Mouse (Mus musculus): ENCODE measurements around the gene Naxd. TPM values are rescaled to one million over a fixed set of nuclear protein-coding genes. Genes with fewer than 3 reads are reported as not detected.

Gene Naxd
- total RNA-seq, 2 experiments from 2014 or later = 12.9 to 42.8 TPM

DNA sequence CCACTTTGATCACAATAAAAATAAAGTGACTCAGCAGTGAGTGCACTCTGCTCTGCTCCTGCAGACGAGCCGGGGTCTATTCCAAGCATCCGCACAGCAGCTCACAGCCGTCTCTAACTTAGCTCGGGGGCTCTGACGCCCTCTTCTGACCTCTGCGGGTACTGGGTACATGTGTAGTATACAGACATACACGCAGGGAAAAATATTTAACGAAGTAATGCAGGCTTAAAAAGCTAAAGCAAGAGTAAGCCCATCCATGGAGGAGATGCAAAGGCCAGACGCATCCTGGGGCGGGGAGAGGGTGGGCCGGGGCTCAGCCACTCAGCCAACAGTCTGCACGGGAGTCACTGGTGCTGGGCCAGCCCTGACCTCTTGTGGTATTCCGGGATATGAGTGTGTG lies 8.8 kb downstream of the Naxd start:
- no peak for ATAC-seq (replicated peaks; ENCODE audit: low FRiP score, poor library complexity, severe bottlenecking)

DNA sequence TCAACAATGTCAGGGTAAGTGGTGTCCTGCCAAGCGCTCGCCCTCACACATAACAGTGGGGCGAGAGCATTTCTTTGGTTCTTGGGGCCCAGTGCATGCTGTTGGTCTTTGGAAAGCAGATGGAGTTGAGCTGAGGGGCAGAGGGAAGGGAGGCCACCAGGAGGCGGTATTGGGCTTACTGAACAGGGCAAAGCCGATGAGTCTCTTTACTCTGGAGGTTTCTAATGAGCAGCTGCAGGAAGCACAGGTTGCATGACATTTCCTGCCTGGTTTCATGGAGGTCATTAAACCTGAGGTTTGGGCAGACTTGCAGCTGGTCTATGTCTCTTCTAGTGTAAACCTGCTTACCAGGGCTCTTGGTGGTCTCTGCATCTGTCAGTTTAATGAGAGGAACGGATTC lies 9.5 kb downstream of the Naxd start:
- no peak for ATAC-seq (replicated peaks; ENCODE audit: low FRiP score, poor library complexity, severe bottlenecking)

DNA sequence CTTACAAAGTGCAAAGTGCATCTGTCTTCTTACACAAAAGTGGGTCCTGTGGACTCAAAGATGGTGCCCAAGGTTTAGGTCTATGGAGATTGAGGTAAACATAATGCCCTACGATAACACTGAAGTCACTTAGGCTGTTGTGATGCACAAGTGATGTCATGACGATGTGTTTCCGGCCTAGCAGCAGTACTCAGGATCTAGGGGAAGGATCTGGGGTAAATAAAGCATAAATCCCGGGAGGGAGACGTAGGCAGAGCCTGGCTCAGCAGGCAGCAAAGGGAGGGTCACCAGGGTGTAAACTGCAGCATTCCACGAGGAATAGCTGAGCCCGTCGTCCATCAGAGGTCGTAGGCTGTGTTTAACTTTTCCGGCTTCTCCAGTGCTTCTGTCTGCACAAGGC lies 11.6 kb downstream of the Naxd start:
- no peak for ATAC-seq (replicated peaks; ENCODE audit: low FRiP score, poor library complexity, severe bottlenecking)

DNA sequence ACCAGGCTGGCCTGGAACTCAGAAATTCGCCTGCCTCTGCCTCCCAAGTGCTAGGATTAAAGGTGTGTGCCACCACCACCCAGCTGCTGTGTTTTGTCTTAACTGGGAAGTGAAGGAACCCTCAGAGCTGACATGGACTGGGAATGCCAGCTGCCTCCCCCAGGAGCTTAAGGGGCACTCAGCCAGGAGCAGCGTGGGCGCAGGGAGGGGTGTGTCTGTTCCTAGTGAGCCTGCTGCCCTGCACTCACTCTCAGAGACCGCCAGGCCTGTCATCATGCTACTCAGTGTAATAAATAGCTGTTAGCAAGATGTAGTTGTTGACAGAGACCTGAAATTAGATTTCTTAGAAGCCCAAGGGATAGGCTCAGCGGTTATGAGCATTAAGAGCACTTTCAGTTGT lies 13.7 kb downstream of the Naxd start:
- no peak for ATAC-seq (replicated peaks; ENCODE audit: low FRiP score, poor library complexity, severe bottlenecking)

DNA sequence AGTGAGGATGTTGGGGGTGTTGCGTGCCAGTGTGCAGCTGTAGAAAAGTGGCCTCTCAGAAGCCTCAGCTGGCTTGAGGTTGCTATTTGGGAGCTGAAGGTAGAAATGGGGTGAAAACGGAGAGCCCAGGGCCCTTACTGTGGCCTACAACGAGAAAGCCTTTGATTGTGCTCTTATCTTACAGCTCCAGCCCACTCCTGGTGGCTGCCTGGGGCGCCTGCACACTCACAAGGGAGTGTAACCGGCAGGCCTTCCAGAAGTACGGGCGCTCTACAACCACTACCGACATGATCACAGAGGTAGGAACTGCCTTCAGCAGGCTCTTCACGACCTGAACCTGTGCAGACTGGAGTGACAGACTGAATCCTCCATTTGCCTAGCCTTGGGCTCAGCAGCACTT lies 15.4 kb downstream of the Naxd start:
- ATAC-seq (replicated peaks; ENCODE audit: low FRiP score, poor library complexity, severe bottlenecking) = no peak

DNA sequence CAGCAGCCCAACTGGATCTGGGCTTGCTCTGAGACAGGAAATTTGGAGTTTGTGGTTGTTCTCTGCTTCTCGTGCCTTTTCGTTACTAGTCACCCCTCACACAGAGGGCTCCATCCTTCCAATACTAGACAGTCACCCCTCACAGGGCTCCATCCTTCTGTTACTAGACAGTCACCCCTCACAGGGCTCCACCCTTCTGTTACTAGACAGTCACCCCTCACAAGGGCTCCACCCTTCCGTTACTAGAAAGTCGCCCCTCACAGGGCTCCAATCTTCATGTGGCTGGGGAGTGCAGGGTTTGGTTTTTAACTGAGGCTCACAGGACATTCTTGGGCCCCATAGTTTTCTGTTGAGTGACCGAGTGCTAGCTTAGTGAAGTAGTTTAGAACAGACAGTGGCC lies 15.9 kb downstream of the Naxd start:
- ATAC-seq (replicated peaks; ENCODE audit: low FRiP score, poor library complexity, severe bottlenecking) = no peak

DNA sequence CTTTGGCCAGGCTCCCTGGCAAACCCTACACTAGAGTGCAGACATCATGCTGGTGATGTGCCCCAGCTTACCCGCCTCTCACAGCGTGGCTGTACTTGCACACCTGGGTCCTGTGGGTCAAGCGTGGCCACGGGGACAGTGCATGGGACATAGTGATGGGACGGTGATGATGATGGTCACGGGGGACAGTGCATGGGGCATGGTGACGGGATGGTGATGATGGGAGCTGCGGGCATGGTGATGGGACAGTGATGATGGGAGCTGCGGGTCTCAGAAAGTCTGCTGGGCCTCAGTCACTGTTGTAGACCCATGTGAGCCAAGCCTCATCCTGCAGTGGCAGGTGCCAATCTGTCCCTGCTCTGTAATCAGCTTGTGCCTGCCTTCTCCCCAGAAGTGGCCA lies 19.0 kb downstream of the Naxd start:
- ATAC-seq (replicated peaks; ENCODE audit: low FRiP score, poor library complexity, severe bottlenecking) = no peak

DNA sequence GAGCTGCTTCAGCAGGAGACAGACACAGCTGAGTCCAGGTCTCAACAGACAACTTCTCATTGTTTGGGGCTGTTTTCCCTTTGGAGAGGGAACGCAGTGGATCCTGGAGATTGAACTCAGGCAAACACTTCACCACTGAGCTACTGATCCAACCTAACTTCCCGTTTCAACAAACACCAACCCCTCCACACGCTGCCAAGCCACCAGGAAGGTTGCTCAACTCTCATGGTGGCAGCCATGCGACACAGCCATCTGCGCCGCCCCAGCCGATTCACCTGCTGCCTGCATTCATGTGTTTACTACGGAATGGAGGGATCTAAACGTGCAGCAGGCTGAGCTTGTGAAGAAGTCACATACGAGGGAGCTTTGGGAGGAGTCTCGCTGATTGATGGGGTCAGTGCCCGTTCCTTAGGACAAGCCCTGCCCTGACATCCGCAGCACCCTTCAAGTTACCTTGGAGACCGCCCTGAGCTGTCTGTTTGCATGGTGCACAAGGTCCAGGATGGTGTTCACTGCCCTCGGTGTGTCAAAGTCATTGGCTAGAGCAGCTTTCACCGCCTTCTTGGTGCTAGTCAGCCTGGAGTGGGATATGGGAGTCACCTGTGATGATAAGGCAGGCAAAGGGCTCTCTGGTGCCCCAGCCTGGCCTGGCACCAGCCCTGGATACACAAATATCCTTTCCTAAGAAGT lies 20.2 kb downstream of the Naxd start:
- no peak for ATAC-seq (replicated peaks; ENCODE audit: low FRiP score, poor library complexity, severe bottlenecking)

DNA sequence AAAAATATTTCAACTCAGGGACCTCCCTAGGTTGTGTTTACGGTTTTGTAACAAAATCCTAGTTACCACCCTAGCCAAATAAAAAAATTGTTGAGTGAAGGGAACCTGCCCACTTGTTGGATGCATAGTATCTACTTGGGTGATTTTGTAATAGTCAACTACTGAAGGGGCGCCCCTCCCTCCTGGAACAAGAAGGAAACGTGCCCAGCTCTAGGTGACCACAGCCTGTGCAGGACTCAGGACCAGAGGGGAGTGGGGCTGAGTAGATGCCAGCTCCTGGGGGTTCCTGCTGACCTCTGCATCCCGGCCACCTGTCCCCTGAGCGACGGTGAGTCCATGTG lies 20.7 kb downstream of the Naxd start:
- no peak for ATAC-seq (replicated peaks; ENCODE audit: low FRiP score, poor library complexity, severe bottlenecking)

DNA sequence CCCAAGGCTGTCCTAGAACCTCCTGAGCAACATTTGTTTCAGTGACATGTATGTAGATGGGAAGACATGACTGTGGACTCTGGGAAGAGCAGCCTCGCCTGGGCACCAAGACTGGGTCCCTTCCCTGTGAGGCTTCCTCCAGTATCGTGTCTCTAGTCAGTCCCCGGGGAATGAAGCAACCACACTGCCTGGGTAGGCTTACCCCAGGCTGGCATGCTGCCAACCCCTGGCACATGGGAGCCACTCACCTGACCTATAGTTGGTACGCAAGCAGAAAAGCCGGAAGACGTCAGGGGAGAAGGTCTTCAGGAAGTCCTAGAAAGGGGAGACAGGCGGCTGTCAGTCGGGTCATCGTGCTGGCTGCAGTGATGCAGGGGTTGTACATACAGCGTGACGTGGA lies 21.4 kb downstream of the Naxd start:
- no peak for ATAC-seq (replicated peaks; ENCODE audit: low FRiP score, poor library complexity, severe bottlenecking)

DNA sequence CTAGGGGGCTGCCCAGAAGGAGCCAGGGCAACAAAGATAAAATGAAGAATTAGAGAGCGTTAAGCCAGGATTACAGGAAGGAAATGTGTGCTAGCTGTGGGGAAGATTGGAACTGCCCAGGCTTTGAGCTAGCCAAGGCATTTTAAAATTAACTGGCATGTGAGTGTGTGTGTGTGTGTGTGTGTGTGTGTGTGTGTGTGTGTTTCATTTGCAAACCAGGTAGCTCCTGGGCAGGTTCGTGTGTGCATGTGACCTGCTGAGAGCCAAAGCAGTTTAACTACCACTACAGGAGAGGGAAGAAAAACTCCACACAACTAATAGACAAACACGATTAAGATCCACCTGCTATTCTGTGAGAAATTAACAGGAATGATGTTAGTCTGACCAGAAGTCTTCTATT lies 26.0 kb downstream of the Naxd start:
- no peak for ATAC-seq (replicated peaks; ENCODE audit: low FRiP score, poor library complexity, severe bottlenecking)

DNA sequence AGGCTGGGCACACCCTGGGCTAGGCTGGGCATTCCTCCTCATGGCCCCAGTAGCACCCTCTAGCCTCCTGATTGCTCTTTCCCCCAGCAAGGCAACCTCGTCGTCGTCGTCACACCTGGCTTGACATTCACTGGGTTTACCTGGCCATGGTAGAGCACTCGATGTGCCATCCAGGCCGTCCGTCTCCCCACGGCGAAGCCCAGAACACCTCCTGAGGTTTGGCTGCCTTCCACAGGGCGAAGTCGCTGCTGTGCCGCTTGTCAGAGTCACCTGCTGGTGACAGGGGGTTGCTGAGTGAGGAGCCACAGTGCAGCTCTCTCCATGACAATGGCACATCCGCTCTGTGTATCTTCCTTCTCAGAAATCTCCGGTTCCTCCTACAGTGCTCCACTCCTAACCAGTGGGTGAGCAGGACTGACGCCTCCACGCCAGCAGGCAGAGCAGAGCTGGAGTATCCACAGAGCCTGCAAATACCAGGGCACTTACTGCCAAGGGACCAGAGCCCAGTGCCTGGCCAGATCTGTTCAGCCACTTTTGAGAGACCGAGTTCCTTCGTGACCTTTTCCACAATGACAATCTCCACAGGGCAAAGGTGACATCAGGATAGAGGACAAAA lies 33.0 kb downstream of the Naxd start:
- ATAC-seq (replicated peaks; ENCODE audit: low FRiP score, poor library complexity, severe bottlenecking) = peak; percentile 34; the same call in 1 of the 2 replicates

DNA sequence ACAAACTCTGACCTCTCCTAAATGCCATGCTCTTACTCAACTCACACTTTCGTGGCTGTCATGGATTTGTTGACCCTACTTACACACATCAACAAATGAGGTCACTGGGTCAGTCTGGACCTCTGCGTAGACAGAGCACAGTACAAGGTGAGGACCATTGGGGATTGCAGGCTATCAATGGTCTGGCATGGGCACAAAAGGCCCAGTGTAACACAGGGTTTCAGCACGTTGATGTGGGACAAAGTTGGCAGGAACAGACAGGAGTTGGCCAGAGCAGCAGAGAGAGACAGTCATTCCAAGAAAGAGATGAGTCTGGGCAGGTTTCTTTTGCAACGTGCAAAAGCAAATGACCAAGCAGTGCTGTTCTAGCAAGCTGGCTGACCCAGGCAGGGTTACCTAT lies 33.5 kb downstream of the Naxd start:
- no peak for ATAC-seq (replicated peaks; ENCODE audit: low FRiP score, poor library complexity, severe bottlenecking)

DNA sequence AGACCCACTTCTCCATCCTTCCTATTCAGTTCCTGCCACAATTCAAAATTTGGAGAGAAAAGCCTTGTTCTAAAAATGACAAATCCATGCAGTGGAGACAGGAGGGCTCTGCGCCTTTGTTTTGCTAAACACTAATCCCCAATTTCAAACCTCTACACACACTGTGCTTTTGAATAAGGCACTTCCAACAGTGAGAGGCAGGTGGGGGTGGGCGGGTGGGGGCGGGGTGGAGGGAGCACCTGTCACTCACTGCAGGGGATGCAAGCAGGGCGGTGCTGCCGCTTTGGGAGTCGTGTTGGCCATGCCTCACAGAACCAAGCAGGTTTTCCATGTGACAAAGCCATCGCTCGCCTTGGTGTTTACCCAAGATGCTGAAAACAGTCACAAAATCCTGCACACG lies 37.2 kb downstream of the Naxd start:
- no peak for ATAC-seq (replicated peaks; ENCODE audit: low FRiP score, poor library complexity, severe bottlenecking)

DNA sequence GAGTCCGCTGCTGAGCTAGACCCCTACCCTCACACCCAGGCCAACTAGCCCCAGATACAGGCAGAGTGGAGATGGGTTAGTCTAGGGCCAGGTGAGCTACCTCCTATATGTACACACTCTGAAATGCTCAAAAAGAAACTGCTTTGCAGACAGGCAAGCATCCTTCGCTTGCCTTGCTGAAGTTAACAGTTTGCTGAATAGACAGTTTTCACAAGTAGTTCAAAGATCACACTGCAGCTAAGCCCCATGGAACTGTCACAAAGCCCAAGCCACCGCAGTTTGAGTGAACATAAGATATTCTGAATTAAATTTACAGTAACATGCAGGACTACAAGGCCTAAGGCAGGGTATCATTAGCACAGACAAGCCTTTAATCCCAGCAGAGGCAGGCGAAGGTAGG lies 41.7 kb downstream of the Naxd start:
- no peak for ATAC-seq (replicated peaks; ENCODE audit: low FRiP score, poor library complexity, severe bottlenecking)

DNA sequence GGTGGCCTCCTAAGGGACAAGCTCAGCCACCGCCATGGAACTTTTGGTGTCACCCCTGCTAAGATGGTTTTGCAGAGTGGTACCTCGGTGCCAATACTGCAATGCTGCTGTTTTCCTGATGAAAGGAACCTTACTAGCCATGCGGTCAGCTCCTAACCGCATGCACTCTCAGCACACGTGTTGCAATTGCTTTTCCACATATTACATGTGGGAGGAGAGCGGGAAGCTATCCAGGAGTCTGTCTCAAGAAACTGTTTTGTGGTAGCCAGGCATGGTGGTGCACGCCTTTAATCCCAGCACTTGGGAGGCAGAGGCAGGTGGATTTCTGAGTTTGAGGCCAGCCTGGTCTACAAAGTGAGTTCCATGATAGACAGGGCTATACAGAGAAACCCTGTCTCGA lies 42.9 kb downstream of the Naxd start:
- no peak for ATAC-seq (replicated peaks; ENCODE audit: low FRiP score, poor library complexity, severe bottlenecking)

DNA sequence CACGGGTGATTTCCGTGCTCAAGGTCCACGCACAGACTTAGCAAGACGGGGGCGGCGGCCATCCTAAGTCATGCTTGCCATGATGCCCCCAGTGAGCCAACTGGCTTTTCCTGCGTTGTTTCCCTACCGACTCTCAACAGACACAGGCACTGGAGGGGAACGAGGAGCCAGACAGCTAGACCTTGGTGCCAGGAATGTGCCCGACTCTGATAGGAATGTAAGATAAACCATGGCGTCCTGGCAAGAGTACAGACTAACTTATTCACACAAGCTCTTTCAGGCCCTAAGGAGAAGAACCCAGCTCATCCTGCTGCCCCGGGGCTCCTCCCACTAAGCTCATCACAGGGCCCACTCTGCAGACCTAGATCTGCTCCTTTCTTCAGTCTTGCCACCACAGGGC lies 44.7 kb downstream of the Naxd start:
- no peak for ATAC-seq (replicated peaks; ENCODE audit: low FRiP score, poor library complexity, severe bottlenecking)

DNA sequence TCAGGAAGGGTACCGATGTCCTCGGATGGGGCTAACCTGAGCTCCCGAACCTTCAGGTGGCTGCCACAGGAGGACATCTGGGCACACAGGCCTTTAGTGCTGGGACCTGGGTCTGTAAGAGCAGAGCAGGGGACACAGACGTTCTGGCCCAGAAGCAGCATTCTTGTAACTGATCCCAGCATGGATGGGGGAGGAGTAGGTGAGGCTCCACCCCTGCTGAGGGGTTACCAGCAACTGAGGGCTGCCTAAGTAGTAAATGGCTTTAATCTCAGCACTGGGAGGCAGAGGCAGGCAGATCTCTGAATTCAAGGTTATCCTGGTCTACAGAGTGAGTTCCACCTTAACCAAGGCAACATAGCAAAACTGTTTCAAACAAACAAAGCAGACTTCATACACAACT lies 45.6 kb downstream of the Naxd start:
- no peak for ATAC-seq (replicated peaks; ENCODE audit: low FRiP score, poor library complexity, severe bottlenecking)

DNA sequence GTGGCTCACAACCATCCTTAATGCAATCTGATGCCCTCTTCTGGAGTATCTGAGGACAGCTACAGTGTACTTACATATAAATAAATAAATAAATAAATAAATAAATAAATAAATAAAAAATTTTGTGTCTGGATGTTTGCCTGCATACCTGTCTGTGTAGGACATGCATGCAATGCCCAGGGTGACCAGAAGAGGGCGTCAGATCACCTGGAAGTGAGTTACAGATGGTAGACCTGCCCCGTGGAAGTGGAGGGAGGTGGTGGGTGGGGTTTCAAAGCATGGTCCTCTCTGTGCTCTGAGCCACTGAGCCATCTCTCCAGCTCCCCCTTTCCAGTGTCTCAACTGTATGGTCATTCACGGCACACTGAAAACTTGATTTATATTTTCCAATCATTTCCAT lies 47.1 kb downstream of the Naxd start:
- no peak for ATAC-seq (replicated peaks; ENCODE audit: low FRiP score, poor library complexity, severe bottlenecking)

DNA sequence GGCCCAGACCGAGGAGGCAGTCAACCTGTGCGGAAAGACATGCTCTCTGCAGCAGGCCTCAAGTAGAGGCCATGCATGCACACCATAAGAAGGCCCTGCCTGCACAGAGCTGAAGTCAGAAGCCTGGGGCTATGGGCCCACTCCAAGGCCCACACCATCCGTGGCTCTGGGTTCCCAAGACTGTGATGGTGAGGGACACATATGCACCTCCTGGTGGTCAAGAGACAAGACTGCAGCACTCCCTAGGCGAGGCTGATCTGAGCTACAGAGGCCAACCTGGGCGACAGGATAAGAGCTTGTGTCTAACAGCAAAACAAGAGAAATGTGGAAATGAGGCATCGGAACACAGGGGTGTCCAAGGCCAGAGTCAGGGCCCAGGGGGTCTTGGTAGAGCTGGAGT lies 49.8 kb downstream of the Naxd start:
- no peak for ATAC-seq (replicated peaks; ENCODE audit: low FRiP score, poor library complexity, severe bottlenecking)

DNA sequence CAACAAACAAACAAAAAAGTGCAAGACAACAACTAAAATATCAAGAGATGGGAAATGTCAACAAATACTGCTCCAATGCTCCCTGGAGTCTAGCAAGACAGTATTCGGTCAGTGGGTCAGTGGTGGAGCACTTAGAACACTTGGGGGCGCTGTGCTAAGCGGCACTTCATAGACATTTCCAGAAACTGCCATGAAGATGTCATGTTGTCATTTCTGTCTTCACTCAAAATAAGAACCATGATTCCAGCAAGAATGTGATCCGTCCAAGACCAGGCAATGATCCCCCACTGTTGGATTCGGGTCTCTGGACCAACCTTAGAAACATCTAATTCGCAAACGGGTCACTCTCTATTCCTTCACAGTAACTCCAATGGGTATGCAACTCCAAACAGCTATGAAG lies 52.4 kb downstream of the Naxd start:
- ATAC-seq (replicated peaks; ENCODE audit: low FRiP score, poor library complexity, severe bottlenecking) = peak; percentile 63

DNA sequence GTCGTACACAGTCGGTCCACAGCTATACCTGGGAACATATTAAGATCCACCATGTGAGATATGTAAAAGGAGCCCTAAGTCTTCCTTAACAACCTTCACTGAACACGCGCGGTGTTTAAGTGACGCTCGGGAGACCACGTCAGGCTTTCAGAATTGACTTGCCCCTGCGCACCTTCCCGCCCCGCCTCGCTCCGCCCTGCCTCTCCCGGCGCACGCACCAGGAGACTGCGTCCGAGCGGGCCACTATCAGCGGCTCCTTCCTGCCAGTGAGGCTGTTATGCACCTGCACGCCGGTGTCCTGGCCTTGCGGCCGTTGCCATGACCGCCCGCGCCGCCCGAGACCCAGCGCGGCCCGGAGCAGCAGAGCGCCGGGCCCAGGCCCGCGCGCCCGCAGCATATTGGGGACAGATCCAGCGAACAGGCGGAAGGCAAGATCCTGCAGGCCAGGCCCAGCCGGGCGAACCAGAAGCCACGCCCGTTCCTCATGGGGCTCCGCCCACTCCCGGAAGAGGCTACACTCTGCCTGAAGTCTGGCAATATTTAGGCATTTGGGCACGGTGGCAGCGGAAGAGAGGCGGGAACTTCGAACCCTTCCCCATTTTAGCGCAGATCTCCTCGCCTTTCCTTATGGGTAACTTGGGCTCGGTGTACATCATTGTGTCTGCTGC lies 53.1 kb downstream of the Naxd start, which contains the start of gene Cars2:
Gene Cars2, minus strand, starts transcription at position 503 of the 668 bp plus-strand sequence.
- peak; percentile 81 for ATAC-seq (replicated peaks; ENCODE audit: low FRiP score, poor library complexity, severe bottlenecking)
